Mouse (Mus musculus) gastrocnemius, postnatal 4 days (tissue): ENCODE measurements around the gene Rsph6a. TPM values are rescaled to one million over a fixed set of nuclear protein-coding genes. Genes with fewer than 3 reads are reported as not detected.

ENCODE experiments used
- DNase-seq, 2 experiments: peaks; one replicate each; pipeline ENCODE4 v3.0.0; 2021 to 2022; ENCODE audit warnings: low spot score in 2 of 2, mixed read lengths in 2 of 2
- microRNA-seq: library from miRNA; unstranded; fragments of <30 nt; microRNA quantifications from one replicate; pipeline ENCODE4 v1.2.0, GENCODE M21; 2021
- total RNA-seq, 2 experiments: library from RNA; stranded (reverse); gene quantifications; 2 replicates each; pipeline ENCODE4 v1.2.3; 2021

The Rsph6a gene
- total RNA-seq, 2 experiments from 2014 or later = not detected

GRCm38 (mm10) chr7:19097217-19097616 lies 42.7 kb downstream of the Rsph6a start:
- no peak for DNase-seq

- DNase-seq = no peak
These were observed 43.4 kb downstream of the Rsph6a start for GRCm38 (mm10) chr7:19097863-19098262.

GRCm38 (mm10) chr7:19098811-19099210 lies 44.3 kb downstream of the Rsph6a start:
- DNase-seq = no peak

- DNase-seq = no peak
These were observed 45.8 kb downstream of the Rsph6a start for GRCm38 (mm10) chr7:19100290-19100689.

- no peak for DNase-seq
These were observed 49.3 kb downstream of the Rsph6a start for GRCm38 (mm10) chr7:19103741-19104140.

- no peak for DNase-seq
These were observed 50.0 kb downstream of the Rsph6a start for GRCm38 (mm10) chr7:19104486-19104885.

GRCm38 (mm10) chr7:19107436-19107835 lies 52.9 kb downstream of the Rsph6a start:
- no peak for DNase-seq

- no peak for DNase-seq
These were observed 55.1 kb downstream of the Rsph6a start for GRCm38 (mm10) chr7:19109565-19109964.

- DNase-seq = peak in 1 of 2 experiments; percentile 59
These were observed 63.7 kb downstream of the Rsph6a start, which contains the start of gene Gm4969 for GRCm38 (mm10) chr7:19118028-19118771. TSS of gene Gm4969 (minus strand) at chr7:19118368.

GRCm38 (mm10) chr7:19119083-19119482 lies 64.6 kb downstream of the Rsph6a start:
- no peak for DNase-seq

GRCm38 (mm10) chr7:19119631-19120429 lies 65.3 kb downstream of the Rsph6a start, which contains the start of gene Fbxo46:
TSS of gene Fbxo46 (plus strand) at chr7:19119859.
- DNase-seq = peak; percentile 69 to 89

- no peak for DNase-seq
These were observed 67.2 kb downstream of the Rsph6a start for GRCm38 (mm10) chr7:19121686-19122085.

Small RNAs within 50 kb of the gene (microRNA-seq; reads per million reads assigned to microRNA genes)
- gene Mir3100 = 5.3 reads per million, percentile 18 among the genes with 10 or more reads in this experiment

Other genes with a start within 250 kb of the Rsph6a start
- not detected for gene Psg17, start 233.1 kb upstream of the Rsph6a start, total RNA-seq
- gene Mill2, start 214.7 kb upstream of the Rsph6a start, total RNA-seq = 1 to 10 TPM; 4.3 to 4.6 TPM
- 1 to 10 TPM; 2.6 TPM for gene Pglyrp1, start 183.4 kb upstream of the Rsph6a start, total RNA-seq
- gene Ccdc61, start 144.3 kb upstream of the Rsph6a start, total RNA-seq = 10 to 100 TPM; 12.5 to 15.7 TPM
- 1 to 10 TPM; 4.0 to 4.2 TPM for gene Nova2, start 128.8 kb upstream of the Rsph6a start, total RNA-seq
- not detected for gene Nanos2, start 67.3 kb upstream of the Rsph6a start, total RNA-seq
- 1 to 10 TPM; 3.2 to 3.7 TPM for gene Mypop, start 63.4 kb upstream of the Rsph6a start, total RNA-seq
- gene Irf2bp1, start 50.6 kb upstream of the Rsph6a start, total RNA-seq = 10 to 100 TPM; 36.6 to 38.1 TPM
- gene Foxa3, start 31.2 kb upstream of the Rsph6a start, total RNA-seq = under 1 TPM in 1 of 2 experiments, not detected in 1; 0.13 TPM
- 10 to 100 TPM; 61.4 to 63.8 TPM for gene Sympk, start 30.3 kb upstream of the Rsph6a start, total RNA-seq
- 10 to 100 TPM; 52.4 to 55.4 TPM for gene Dmwd, start 21.5 kb downstream of the Rsph6a start, total RNA-seq
- 100 to 1,000 TPM; 287 to 292 TPM for gene Dmpk, start 29.2 kb downstream of the Rsph6a start, total RNA-seq
- gene Six5, start 39.9 kb downstream of the Rsph6a start, total RNA-seq = 10 to 100 TPM; 13.5 to 14.7 TPM
- under 1 TPM; 0.34 to 0.62 TPM for gene Gm4969, start 63.7 kb downstream of the Rsph6a start, total RNA-seq
- gene Fbxo46, start 65.2 kb downstream of the Rsph6a start, total RNA-seq = 1 to 10 TPM; 8.0 to 8.4 TPM
- 1 to 10 TPM; 7.7 to 8.8 TPM for gene Qpctl, start 94.6 kb downstream of the Rsph6a start, total RNA-seq
- 100 to 1,000 TPM in 1 of 2 experiments, 10 to 100 TPM in 1; 85.4 to 103 TPM for gene Snrpd2, start 95.0 kb downstream of the Rsph6a start, total RNA-seq
- under 1 TPM; 0.13 to 0.15 TPM for gene Gipr, start 111.4 kb downstream of the Rsph6a start, total RNA-seq
- 10 to 100 TPM; 17.0 to 18.1 TPM for gene Eml2, start 121.7 kb downstream of the Rsph6a start, total RNA-seq
- 1 to 10 TPM; 2.2 to 2.7 TPM for gene Gpr4, start 157.8 kb downstream of the Rsph6a start, total RNA-seq
- 10 to 100 TPM; 30.7 to 31.3 TPM for gene Opa3, start 173.6 kb downstream of the Rsph6a start, total RNA-seq
- 10 to 100 TPM; 65.3 to 71.9 TPM for gene Vasp, start 217.1 kb downstream of the Rsph6a start, total RNA-seq
- gene Ppm1n, start 225.4 kb downstream of the Rsph6a start, total RNA-seq = not detected
- gene Rtn2, start 227.9 kb downstream of the Rsph6a start, total RNA-seq = 100 to 1,000 TPM; 473 to 501 TPM